Mouse (Mus musculus): ENCODE results near the gene Nwd1. TPM values are rescaled to one million over a fixed set of nuclear protein-coding genes. Genes with fewer than 3 reads are reported as not detected.
"Not testable (repeated sequence)": the region's sequence is repeated elsewhere in the genome, so short reads cannot be mapped to it uniquely, and the experiment has no call there.

The Nwd1 gene
- total and polyA plus RNA-seq, 2 experiments from 2014 or later: 1.9 to 24.4 TPM

DNA sequence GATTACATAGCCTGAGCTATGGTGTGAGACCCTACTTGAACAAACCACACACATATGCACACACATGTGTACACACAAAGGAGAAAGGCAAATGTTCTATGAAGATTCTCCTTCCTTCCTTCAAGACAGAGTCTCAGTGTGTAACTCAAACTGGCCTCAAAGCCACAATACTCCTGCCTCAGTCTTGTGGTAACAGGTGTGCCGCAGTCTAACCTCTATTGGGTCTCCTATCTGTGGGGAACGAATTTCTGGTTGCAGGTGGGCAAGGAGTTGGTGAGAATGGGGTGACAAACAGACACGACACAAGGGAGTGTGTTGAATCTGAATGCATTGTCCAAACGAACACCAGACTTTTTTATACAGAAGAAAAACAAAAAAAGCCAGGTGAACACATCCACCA, 29.9 kb downstream of the Nwd1 start:
- Histone ChIP-seq H3K27ac (ENCODE audit: low read depth, low read length) (no peak overlapping the region), H3K4me1 (ENCODE audit: insufficient read depth) (no peaks in the 10 kb centered on the region), H3K4me2 (ENCODE audit: low read depth) (no peak overlapping the region), H3K27me3 (ENCODE audit: insufficient read depth, low read length) (no peaks in the 10 kb centered on the region), H3K9me3 (ENCODE audit: low read length) (no peaks in the 10 kb centered on the region), H3K9ac (no peak overlapping the region), H3K36me3 (ENCODE audit: insufficient read depth) (no peaks in the 10 kb centered on the region), H3K4me3 (ENCODE audit: low read depth, low read length) (no peak overlapping the region)
- WGBS: 57% methylated on average over 4 of the region's 4 CpGs
- ATAC-seq (no peak), DNase-seq (no peak)
- TF ChIP-seq CTCF (IDR thresholded peaks at IDR 0.05; ENCODE audit: low read depth): no peak

GRCm38 (mm10) chr8:72676844-72677243, 30.3 kb downstream of the Nwd1 start:
- not testable (repeated sequence) for H3K9ac ChIP-seq; H3K4me1 ChIP-seq (ENCODE audit: insufficient read depth); DNase-seq; H3K4me2 ChIP-seq (ENCODE audit: low read depth); H3K27ac ChIP-seq (ENCODE audit: low read depth, low read length); H3K9me3 ChIP-seq (ENCODE audit: low read length); H3K36me3 ChIP-seq (ENCODE audit: insufficient read depth); H3K4me3 ChIP-seq (ENCODE audit: low read depth, low read length); H3K27me3 ChIP-seq (ENCODE audit: insufficient read depth, low read length); ATAC-seq
- WGBS: 30% methylated on average over 2 of the region's 2 CpGs

DNA sequence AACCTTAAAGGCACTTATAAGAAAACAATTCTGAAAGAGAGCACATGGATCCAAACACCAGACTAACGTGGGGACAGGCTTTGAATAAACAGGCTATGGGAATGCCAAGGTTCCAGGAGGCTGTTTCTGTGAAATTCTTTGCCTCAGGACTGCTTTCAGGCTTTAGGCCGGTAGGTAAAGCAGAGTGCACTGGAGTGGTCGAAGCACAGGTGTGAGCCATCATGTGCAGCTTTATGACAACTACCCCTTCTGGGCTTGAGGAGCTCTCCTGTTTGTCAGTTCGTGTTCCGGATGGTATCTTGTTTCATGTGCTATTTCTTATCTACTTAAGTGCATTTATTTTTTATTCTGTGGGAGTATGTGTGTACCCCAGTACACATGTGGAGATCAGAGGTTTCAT, 30.8 kb downstream of the Nwd1 start:
- Histone ChIP-seq H3K27me3 (ENCODE audit: insufficient read depth, low read length) (no peaks in the 10 kb centered on the region), H3K9ac (no peak overlapping the region), H3K36me3 (ENCODE audit: insufficient read depth) (no peaks in the 10 kb centered on the region), H3K27ac (ENCODE audit: low read depth, low read length) (no peak overlapping the region), H3K4me1 (ENCODE audit: insufficient read depth) (no peaks in the 10 kb centered on the region), H3K4me2 (ENCODE audit: low read depth) (no peak overlapping the region), H3K9me3 (ENCODE audit: low read length) (no peaks in the 10 kb centered on the region), H3K4me3 (ENCODE audit: low read depth, low read length) (no peak overlapping the region)
- TF ChIP-seq CTCF (IDR thresholded peaks at IDR 0.05; ENCODE audit: low read depth): no peak
- WGBS: 62% methylated on average over 5 of the region's 5 CpGs
- ATAC-seq: no peak
- no peak for DNase-seq

- Histone ChIP-seq H3K9me3 (ENCODE audit: low read length) (no peaks in the 10 kb centered on the region), H3K4me3 (ENCODE audit: low read depth, low read length) (no peak overlapping the region), H3K27me3 (ENCODE audit: insufficient read depth, low read length) (no peaks in the 10 kb centered on the region), H3K27ac (ENCODE audit: low read depth, low read length) (no peak overlapping the region), H3K4me1 (ENCODE audit: insufficient read depth) (no peaks in the 10 kb centered on the region), H3K36me3 (ENCODE audit: insufficient read depth) (no peaks in the 10 kb centered on the region), H3K9ac (no peak overlapping the region), H3K4me2 (ENCODE audit: low read depth) (no peak overlapping the region)
- DNase-seq: peak; percentile 75
- TF ChIP-seq CTCF (IDR thresholded peaks at IDR 0.05; ENCODE audit: low read depth): peak; percentile 82
- peak; percentile 90 for ATAC-seq
- whole genome bisulfite sequencing: 13% methylated on average over 3 of the region's 3 CpGs
Observed at GRCm38 (mm10) chr8:72680133-72680532, 33.6 kb downstream of the Nwd1 start.

GRCm38 (mm10) chr8:72682051-72682687, 35.7 kb downstream of the Nwd1 start:
- ATAC-seq: no peak
- no peak for DNase-seq
- H3K9me3 ChIP-seq (ENCODE audit: low read length): no peaks in the 10 kb centered on the region
- TF ChIP-seq CTCF (IDR thresholded peaks at IDR 0.05; ENCODE audit: low read depth): no peak
- H3K36me3 ChIP-seq (ENCODE audit: insufficient read depth): no peaks in the 10 kb centered on the region
- no peak overlapping the region for H3K4me3 ChIP-seq (ENCODE audit: low read depth, low read length)
- H3K4me2 ChIP-seq (ENCODE audit: low read depth): no peak overlapping the region
- WGBS: 85% methylated on average over 4 of the region's 4 CpGs
- no peaks in the 10 kb centered on the region for H3K27me3 ChIP-seq (ENCODE audit: insufficient read depth, low read length)
- no peak overlapping the region for H3K9ac ChIP-seq
- H3K27ac ChIP-seq (ENCODE audit: low read depth, low read length): no peak overlapping the region
- H3K4me1 ChIP-seq (ENCODE audit: insufficient read depth): no peaks in the 10 kb centered on the region

DNA sequence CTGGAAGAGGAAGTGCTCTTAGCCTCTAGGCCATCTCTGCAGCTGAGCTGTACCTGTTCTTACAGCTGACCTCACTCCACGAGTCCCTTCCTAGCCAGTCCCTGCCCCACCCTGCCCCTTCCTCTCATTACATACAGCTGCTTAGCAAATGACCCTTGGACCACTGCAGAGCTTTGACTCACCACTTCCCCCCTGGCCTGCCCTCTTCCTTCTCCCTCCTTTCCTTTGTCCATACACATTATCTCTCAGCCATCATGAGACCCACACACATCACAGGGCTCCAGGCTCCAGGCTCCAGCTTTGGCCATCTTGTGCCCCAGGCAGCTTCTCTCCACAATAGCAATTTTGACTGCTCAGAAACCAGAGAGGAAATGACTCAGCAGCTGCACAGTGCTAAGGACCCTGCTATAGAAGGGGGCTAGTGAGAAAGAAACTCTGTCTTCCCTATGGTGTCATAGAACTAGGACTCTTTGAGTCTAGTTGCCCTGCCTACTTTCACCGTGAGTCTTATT, 36.6 kb downstream of the Nwd1 start:
- no peak overlapping the region for H3K4me2 ChIP-seq (ENCODE audit: low read depth)
- no peak for ATAC-seq
- no peaks in the 10 kb centered on the region for H3K4me1 ChIP-seq (ENCODE audit: insufficient read depth)
- no peak for DNase-seq
- no peak overlapping the region for H3K4me3 ChIP-seq (ENCODE audit: low read depth, low read length)
- no peaks in the 10 kb centered on the region for H3K9me3 ChIP-seq (ENCODE audit: low read length)
- no peak for TF ChIP-seq CTCF (IDR thresholded peaks at IDR 0.05; ENCODE audit: low read depth)
- H3K36me3 ChIP-seq (ENCODE audit: insufficient read depth): no peaks in the 10 kb centered on the region
- WGBS: 66% methylated on average over 2 of the region's 2 CpGs
- H3K27ac ChIP-seq (ENCODE audit: low read depth, low read length): no peak overlapping the region
- H3K27me3 ChIP-seq (ENCODE audit: insufficient read depth, low read length): no peaks in the 10 kb centered on the region
- H3K9ac ChIP-seq: no peak overlapping the region

DNA sequence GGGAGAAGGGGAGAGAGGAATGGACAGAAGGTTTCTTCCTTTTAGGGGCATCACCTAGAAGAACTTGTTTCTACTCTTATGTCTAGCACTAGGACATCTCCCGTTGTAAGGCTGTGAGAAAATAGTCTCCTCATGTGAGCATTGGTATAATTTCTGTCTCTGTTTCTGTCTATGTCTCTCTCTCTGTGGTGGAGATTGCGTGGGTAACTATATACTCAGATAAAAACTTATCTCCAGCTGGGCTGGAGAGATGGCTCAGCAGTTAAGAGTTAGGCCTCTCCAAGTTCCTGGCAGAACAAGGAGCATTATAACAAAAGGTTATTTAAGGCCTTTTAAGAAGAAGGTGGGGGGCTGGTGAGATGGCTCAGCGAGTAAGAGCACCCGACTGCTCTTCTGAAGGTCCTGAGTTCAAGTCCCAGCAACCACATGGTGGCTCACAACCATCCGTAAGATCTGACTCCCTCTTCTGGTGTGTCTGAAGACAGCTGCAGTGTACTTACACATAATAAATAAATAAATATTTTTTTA, 37.1 kb downstream of the Nwd1 start:
- H3K27me3 ChIP-seq (ENCODE audit: insufficient read depth, low read length); H3K27ac ChIP-seq (ENCODE audit: low read depth, low read length); H3K4me1 ChIP-seq (ENCODE audit: insufficient read depth); H3K9me3 ChIP-seq (ENCODE audit: low read length); H3K4me3 ChIP-seq (ENCODE audit: low read depth, low read length); DNase-seq; ATAC-seq; H3K4me2 ChIP-seq (ENCODE audit: low read depth); H3K36me3 ChIP-seq (ENCODE audit: insufficient read depth); H3K9ac ChIP-seq: not testable (repeated sequence)
- 92% methylated on average over 5 of the region's 5 CpGs for WGBS
